Mouse (Mus musculus) kidney, embryonic 16.5 days (tissue): ENCODE data around the gene Gm8298. TPM values are rescaled to one million over a fixed set of nuclear protein-coding genes. Genes with fewer than 3 reads are reported as not detected.
"Not testable (repeated sequence)": the region's sequence is repeated elsewhere in the genome, so short reads cannot be mapped to it uniquely, and the experiment has no call there.

Experiments used
- ATAC-seq: fragments of 200-750 bp; cut with Nextera tagmentation; 2 replicates; pipeline ENCODE4 v1.8.0; 2017; ENCODE audit warnings: moderate TSS enrichment; ENCODE audit not compliant: low FRiP score, low TSS enrichment
- H3K27ac ChIP-seq: fragments of 300-500 bp; sonication (generic); 2 replicates; pipeline ENCODE4 v1.5.1; 2014; ENCODE audit warnings: low read length
- H3K27me3 ChIP-seq: fragments of 300-500 bp; sonication (generic); 2 replicates; pipeline ENCODE4 v1.6.1; 2014; ENCODE audit warnings: low read length, control low read depth, mixed read lengths; ENCODE audit not compliant: insufficient read depth
- H3K36me3 ChIP-seq: fragments of 300-500 bp; sonication (generic); 2 replicates; pipeline ENCODE4 v1.6.1; 2014; ENCODE audit warnings: low read length, control low read depth, mixed read lengths; ENCODE audit not compliant: insufficient read depth
- H3K4me1 ChIP-seq: fragments of 300-500 bp; sonication (generic); 2 replicates; pipeline ENCODE4 v1.6.1; 2014; ENCODE audit warnings: low read length, control low read depth, mixed read lengths; ENCODE audit not compliant: insufficient read depth
- H3K4me2 ChIP-seq: fragments of 300-500 bp; sonication (generic); replicated peaks from 2 replicates; pipeline ENCODE4 v1.6.1; 2014; ENCODE audit warnings: low read depth, low read length
- H3K4me3 ChIP-seq: fragments of 300-500 bp; sonication (generic); 2 replicates; pipeline ENCODE4 v1.5.1; 2014; ENCODE audit warnings: mild to moderate bottlenecking, low read length
- H3K9ac ChIP-seq: fragments of 300-500 bp; sonication (generic); replicated peaks from 2 replicates; pipeline ENCODE4 v1.6.1; 2014; ENCODE audit warnings: low read length
- H3K9me3 ChIP-seq: fragments of 300-500 bp; sonication (generic); 2 replicates; pipeline ENCODE4 v1.6.1; 2016; ENCODE audit warnings: low read length, control low read depth
- WGBS: fragments of 180-500 bp; shearing (Covaris S2); extraction: QIAGEN DNeasy Blood & Tissue Kit; methylation state at CpG from one replicate; pipeline ENCODE4 v1.1.7; 2014; 5-methylcytosine and 5-hydroxymethylcytosine counted together
- polyA plus RNA-seq: library from polyadenylated mRNA; unstranded; fragments of >200 nt; fragmentation: Nextera tagmentation; extraction: Ambion mirVana; gene quantifications from 2 replicates; pipeline ENCODE4 v1.2.1, GENCODE M21; 2015

Gm8298 gene
- polyA plus RNA-seq: not detected in 2 replicates

GRCm38 (mm10) chr3:59860751-59861150, at the start of gene Gm8298:
Gene Gm8298, plus strand, starts transcription at chr3:59861051.
- no peak within 1 kb of the TSS for H3K27ac ChIP-seq
- no peak for ATAC-seq
- H3K4me2 ChIP-seq: no peak within 1 kb of the TSS
- no peaks in the 10 kb centered on the region for H3K9me3 ChIP-seq
- H3K9ac ChIP-seq: no peak within 1 kb of the TSS
- no peaks in the 10 kb centered on the region for H3K27me3 ChIP-seq
- no peaks in the 10 kb centered on the region for H3K4me1 ChIP-seq
- H3K4me3 ChIP-seq: no peak within 1 kb of the TSS
- WGBS: 82% methylated on average over 2 of the region's 2 CpGs
- H3K36me3 ChIP-seq: no peaks in the 10 kb centered on the region

GRCm38 (mm10) chr3:59813169-59813568, 47.7 kb upstream of the Gm8298 start:
- Histone ChIP-seq H3K27ac (no peak overlapping the region), H3K36me3 (no peaks in the 10 kb centered on the region), H3K9ac (no peak overlapping the region), H3K27me3 (no peaks in the 10 kb centered on the region), H3K4me1 (no peaks in the 10 kb centered on the region), H3K4me2 (no peak overlapping the region), H3K9me3 (no peaks in the 10 kb centered on the region), H3K4me3 (no peak overlapping the region)
- no peak for ATAC-seq

GRCm38 (mm10) chr3:59870765-59871164, 9.9 kb downstream of the Gm8298 start:
- H3K9me3 ChIP-seq: no peaks in the 10 kb centered on the region
- H3K4me1 ChIP-seq: no peaks in the 10 kb centered on the region
- no peak overlapping the region for H3K4me2 ChIP-seq
- no peak overlapping the region for H3K9ac ChIP-seq
- H3K27ac ChIP-seq: no peak overlapping the region
- H3K27me3 ChIP-seq: no peaks in the 10 kb centered on the region
- ATAC-seq: no peak
- no peaks in the 10 kb centered on the region for H3K36me3 ChIP-seq
- no peak overlapping the region for H3K4me3 ChIP-seq
- 21% methylated on average over 2 of the region's 2 CpGs for WGBS

GRCm38 (mm10) chr3:59877601-59878000, 16.8 kb downstream of the Gm8298 start:
- not testable (repeated sequence) for H3K9me3 ChIP-seq, H3K4me2 ChIP-seq, H3K27me3 ChIP-seq, ATAC-seq, H3K4me3 ChIP-seq, H3K9ac ChIP-seq, H3K36me3 ChIP-seq, H3K4me1 ChIP-seq, H3K27ac ChIP-seq
- 50% methylated on average over 1 of the region's 1 CpGs for WGBS

- WGBS: 70% methylated on average over 7 of the region's 7 CpGs
- not testable (repeated sequence) for H3K4me3 ChIP-seq, H3K27me3 ChIP-seq, H3K4me1 ChIP-seq, H3K27ac ChIP-seq, H3K36me3 ChIP-seq, ATAC-seq, H3K4me2 ChIP-seq, H3K9me3 ChIP-seq, H3K9ac ChIP-seq
These were observed 19.1 kb downstream of the Gm8298 start for GRCm38 (mm10) chr3:59879801-59880554.

GRCm38 (mm10) chr3:59893276-59893675, 32.4 kb downstream of the Gm8298 start:
- no peaks in the 10 kb centered on the region for H3K36me3 ChIP-seq
- no peak overlapping the region for H3K27ac ChIP-seq
- H3K9me3 ChIP-seq: no peaks in the 10 kb centered on the region
- no peaks in the 10 kb centered on the region for H3K27me3 ChIP-seq
- no peaks in the 10 kb centered on the region for H3K4me1 ChIP-seq
- no peak overlapping the region for H3K4me3 ChIP-seq
- H3K9ac ChIP-seq: no peak overlapping the region
- no peak overlapping the region for H3K4me2 ChIP-seq
- ATAC-seq: no peak
- WGBS: 64% methylated on average over 2 of the region's 2 CpGs

GRCm38 (mm10) chr3:59924914-59925313, 64.1 kb downstream of the Gm8298 start, which contains the start of gene C130079G13Rik:
Gene C130079G13Rik, plus strand, starts transcription at chr3:59925214.
- H3K9me3 ChIP-seq: no peaks in the 10 kb centered on the region
- no peaks in the 10 kb centered on the region for H3K4me1 ChIP-seq
- no peak for ATAC-seq
- no peaks in the 10 kb centered on the region for H3K36me3 ChIP-seq
- no peak within 1 kb of the TSS for H3K4me3 ChIP-seq
- WGBS: 90% methylated on average over 2 of the region's 2 CpGs
- H3K27me3 ChIP-seq: no peaks in the 10 kb centered on the region
- no peak within 1 kb of the TSS for H3K9ac ChIP-seq
- H3K4me2 ChIP-seq: no peak within 1 kb of the TSS
- H3K27ac ChIP-seq: no peak within 1 kb of the TSS

Other genes starting within 250 kb of the Gm8298 start
- gene Gm5538, start 131.3 kb upstream of the Gm8298 start, polyA plus RNA-seq: not detected in 2 replicates
- gene C130079G13Rik, start 64.2 kb downstream of the Gm8298 start, polyA plus RNA-seq: not detected in 2 replicates
- gene Aadacl2, start 145.7 kb downstream of the Gm8298 start, polyA plus RNA-seq: not detected in 2 replicates
- 35.8 and 39.8 TPM in 2 replicates for gene Aadac, start 164.7 kb downstream of the Gm8298 start, polyA plus RNA-seq
- gene Sucnr1, start 220.8 kb downstream of the Gm8298 start, polyA plus RNA-seq: 6.5 and 6.7 TPM in 2 replicates